Mouse (Mus musculus) lung, postnatal 0 days (tissue): ENCODE results near the gene Gm28047.

Source experiments
- CTCF ChIP-seq: IDR thresholded peaks from 2 replicates; pipeline ENCODE4 v1.5.1; 2016; ENCODE audit warnings: antibody characterized with exemption, mild to moderate bottlenecking
- EP300 ChIP-seq: IDR thresholded peaks from 2 replicates; pipeline ENCODE4 v1.6.1; 2016; ENCODE audit warnings: antibody characterized with exemption, mild to moderate bottlenecking, control low read depth

GRCm38 (mm10) chr15:102520416-102520815 lies 104.5 kb downstream of the Gm28047 start:
- no peak for TF ChIP-seq CTCF
- no peak for TF ChIP-seq EP300
